Mouse (Mus musculus) olfactory bulb, adult 2 months (tissue): ENCODE results near the gene Svop. TPM values are rescaled to one million over a fixed set of nuclear protein-coding genes. Genes with fewer than 3 reads are reported as not detected.

Experiments used
- H3K27ac ChIP-seq: fragments of 200-500 bp; 2 replicates; pipeline ENCODE4 v1.5.1; 2012; ENCODE audit warnings: low read depth, low read length; ENCODE audit not compliant: insufficient read depth
- H3K4me1 ChIP-seq: fragments of 200-500 bp; 2 replicates; pipeline ENCODE4 v1.6.1; 2012; ENCODE audit warnings: low read length; ENCODE audit not compliant: control insufficient read depth, insufficient read depth
- H3K4me3 ChIP-seq: fragments of 200-500 bp; 2 replicates; pipeline ENCODE4 v1.5.1; 2012; ENCODE audit warnings: mild to moderate bottlenecking, low read depth, low read length, moderate library complexity; ENCODE audit not compliant: insufficient read depth
- CTCF ChIP-seq: fragments of 200-500 bp; IDR thresholded peaks from 2 replicates; pipeline ENCODE4 v1.5.1; 2012; ENCODE audit warnings: low read depth, mild to moderate bottlenecking, low read length, moderate library complexity; ENCODE audit not compliant: insufficient read depth
- POLR2A ChIP-seq: fragments of 200-500 bp; IDR thresholded peaks from 2 replicates; pipeline ENCODE4 v1.6.1; 2012; ENCODE audit warnings: mild to moderate bottlenecking, low read depth, low read length, moderate library complexity; ENCODE audit not compliant: insufficient read depth
- WGBS: fragments of 180-500 bp; shearing (Covaris S2); methylation state at CpG from one replicate; pipeline ENCODE4 v1.1.7; 2018; 5-methylcytosine and 5-hydroxymethylcytosine counted together
- polyA plus RNA-seq: library from polyadenylated mRNA; stranded (reverse); fragments of >200 nt; gene quantifications from 2 replicates; pipeline ENCODE4 v1.2.4, GENCODE M21; 2012; ENCODE audit warnings: low replicate concordance; ENCODE audit not compliant: missing spikeins, insufficient read depth, insufficient read length

Svop gene
- not detected in 2 replicates for polyA plus RNA-seq

DNA sequence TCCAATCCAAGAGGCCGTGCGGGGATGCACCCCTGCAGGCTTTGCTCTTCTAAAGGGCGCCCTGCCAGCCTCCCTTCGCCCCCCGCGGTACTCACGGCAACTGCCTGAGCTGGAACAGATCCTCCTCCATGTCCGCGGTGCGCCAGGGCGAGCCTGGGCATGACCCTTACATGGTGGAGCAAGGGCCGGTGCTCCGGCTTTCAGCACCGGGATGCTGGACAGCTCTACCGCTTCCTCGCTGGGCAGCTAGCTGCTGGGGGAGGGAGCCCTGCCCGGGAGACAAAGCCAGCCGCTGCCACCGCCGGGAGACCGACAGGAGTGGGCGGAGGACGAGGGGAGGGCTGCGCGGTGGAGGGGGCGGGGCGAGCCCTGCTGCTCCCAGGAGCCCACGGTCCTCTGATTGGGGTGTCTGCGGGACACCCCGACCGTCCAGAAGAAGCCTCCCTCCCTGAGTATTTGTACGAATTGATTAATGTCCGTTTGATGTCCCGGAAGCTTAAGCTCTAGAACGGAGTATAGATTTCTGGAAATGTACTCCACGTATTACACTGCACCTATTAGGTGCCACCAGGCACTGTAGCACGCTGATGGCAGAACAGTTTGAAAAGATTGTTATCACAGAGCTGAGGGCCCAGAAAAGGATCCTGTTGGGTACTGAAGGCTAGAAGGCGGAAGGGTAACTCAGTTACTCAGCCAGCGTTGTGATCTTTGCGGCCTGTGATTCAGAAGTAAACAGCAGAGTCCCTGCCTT is at the start of gene Svop:
Gene Svop, minus strand, starts transcription at position 514 of the 751 bp plus-strand sequence.
- 1% methylated on average over 40 of the region's 40 CpGs for WGBS
- Histone ChIP-seq H3K27ac (peak within 1 kb of the TSS; percentile 95), H3K4me3 (peak within 1 kb of the TSS; percentile 83), H3K4me1 (peaks cover 14% of the 10 kb centered on the region)
- 0 out of 2 replicates have a peak, but pooled peaks have one; percentile 17 for TF ChIP-seq CTCF
- peak; percentile 70 for TF ChIP-seq POLR2A

DNA sequence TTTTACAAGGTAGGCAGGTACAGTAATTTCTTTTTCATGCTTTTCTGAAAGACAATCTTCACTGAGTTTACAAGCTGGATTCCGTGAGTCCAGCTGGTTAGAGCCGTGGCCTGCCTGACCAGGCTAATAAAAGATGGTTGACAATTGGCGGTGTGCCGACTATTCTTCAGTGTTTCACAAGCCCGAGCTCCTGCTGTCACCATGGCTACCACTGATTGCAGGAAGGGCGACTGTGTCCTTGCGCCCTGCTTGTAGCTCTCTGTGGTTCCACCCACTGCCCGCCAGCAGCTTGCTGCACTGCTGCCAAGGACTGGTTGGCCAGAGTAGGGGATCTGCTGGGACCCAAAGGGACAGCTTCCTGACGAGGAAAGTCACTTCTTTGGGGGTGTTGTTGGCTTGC is 47.8 kb upstream of the Svop start:
- no peak for TF ChIP-seq CTCF
- no peak for TF ChIP-seq POLR2A
- Histone ChIP-seq H3K4me3 (no peak overlapping the region), H3K4me1 (peaks cover 30% of the 10 kb centered on the region), H3K27ac (peak overlapping the region; percentile 76)
- WGBS: 33% methylated on average over 9 of the region's 9 CpGs

DNA sequence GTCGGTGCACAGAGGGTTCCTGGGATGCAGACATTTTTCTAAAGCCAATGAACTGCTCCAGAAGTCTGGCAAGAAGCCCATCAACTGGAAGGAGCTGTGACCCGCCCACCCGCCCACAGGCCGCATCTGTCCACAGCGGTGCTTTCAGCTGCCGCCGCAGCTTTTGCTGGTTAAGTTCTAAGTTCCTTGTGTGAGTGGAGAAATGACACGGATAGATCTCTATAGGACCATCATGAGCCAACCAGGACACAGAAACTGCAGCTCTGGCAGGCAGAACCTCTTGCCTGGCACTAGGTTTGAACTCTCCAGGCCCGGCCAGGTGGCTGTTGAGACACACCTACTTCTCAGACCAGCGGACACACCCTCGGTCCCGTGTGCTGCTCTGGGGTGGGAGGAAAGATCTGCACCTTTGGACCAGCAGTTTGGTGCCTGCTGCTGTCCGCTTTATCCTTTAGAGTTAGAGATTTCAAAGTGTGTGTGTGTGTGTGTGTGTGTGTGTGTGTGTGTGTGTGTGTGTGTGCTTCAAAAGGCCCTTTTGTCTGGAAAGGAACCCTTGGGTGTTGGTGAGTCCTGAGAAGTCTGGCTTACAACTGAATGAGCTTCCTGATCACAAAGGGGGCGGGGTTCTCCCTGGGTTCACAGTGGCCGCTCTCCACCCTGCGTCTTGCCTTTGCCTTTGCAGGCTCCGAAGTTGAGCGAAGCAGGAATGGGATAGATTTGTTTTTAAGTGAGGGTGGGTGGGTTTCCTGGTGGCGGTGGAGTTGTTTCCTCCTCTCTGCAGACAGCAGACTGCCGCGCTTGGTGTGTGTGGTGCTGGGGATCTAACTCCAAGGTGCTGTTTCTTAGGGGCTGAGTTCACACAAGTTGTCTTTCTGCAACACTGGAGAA is 47.2 kb upstream of the Svop start:
- H3K27ac ChIP-seq: peak overlapping the region; percentile 76
- no peak overlapping the region for H3K4me3 ChIP-seq
- H3K4me1 ChIP-seq: peaks cover 34% of the 10 kb centered on the region
- WGBS: 32% methylated on average over 21 of the region's 21 CpGs
- no peak for TF ChIP-seq CTCF
- no peak for TF ChIP-seq POLR2A

DNA sequence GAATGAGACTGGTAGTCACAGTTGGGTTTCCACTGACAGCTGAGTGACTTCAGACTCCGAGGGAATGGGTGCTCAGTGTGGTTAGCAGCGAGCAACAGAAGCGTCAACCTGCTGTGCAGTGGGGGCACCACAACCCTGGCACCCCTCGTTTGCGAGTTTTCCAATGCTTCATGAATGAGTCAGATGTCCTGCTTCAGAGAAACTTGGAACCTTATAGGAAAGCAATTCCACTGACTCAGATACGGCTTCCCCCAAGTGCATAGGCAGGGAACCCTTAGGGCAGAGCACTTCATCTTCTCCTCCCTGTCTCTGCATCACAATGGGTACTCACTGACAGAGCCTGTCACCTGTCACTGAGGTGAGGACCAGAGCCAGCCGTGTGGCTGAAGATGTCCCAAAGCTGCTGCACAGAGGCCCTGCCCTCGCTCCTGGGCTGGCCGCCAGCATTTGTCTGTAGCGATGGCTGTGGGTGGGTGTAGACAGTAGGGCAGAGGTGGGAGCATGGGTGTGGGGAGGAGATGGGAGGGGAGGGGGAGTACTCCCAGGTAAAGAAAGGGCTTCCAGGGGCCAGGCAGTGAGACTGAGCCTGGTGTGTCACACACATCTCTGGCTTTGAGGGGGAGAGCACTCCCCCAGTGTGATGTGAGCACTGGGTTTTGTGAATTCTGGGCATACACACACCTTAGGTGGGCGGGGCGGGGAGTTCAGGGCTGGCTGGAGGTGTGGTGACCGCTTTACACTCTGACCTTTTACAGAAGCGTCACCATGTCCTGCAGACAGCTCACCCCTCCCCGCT is 46.3 kb upstream of the Svop start:
- TF ChIP-seq POLR2A (no peak), CTCF (no peak)
- Histone ChIP-seq H3K4me1 (peaks cover 34% of the 10 kb centered on the region), H3K27ac (no peak overlapping the region), H3K4me3 (no peak overlapping the region)
- WGBS: 46% methylated on average over 15 of the region's 15 CpGs

DNA sequence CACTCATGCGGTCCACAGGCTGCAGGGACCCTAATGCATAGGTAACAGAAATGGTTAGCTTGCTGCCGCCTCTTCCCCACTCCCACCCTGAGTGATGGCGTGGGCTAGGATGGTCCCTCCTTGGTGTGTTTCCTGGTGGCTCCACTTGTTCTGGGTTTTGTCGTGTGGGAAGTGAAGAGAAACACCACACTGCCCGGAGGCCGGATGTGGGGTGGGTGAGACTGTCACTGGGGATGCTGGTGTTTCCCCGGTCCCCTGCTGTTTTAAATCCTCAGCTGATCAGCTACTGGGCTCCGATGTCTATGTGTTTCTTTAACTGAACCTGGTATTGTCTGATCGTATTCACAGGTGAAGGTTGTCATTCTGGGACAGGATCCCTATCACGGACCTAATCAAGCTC is 44.1 kb upstream of the Svop start:
- Histone ChIP-seq H3K4me1 (peaks cover 42% of the 10 kb centered on the region), H3K4me3 (no peak overlapping the region), H3K27ac (no peak overlapping the region)
- WGBS: 76% methylated on average over 10 of the region's 10 CpGs
- TF ChIP-seq POLR2A: no peak
- no peak for TF ChIP-seq CTCF

DNA sequence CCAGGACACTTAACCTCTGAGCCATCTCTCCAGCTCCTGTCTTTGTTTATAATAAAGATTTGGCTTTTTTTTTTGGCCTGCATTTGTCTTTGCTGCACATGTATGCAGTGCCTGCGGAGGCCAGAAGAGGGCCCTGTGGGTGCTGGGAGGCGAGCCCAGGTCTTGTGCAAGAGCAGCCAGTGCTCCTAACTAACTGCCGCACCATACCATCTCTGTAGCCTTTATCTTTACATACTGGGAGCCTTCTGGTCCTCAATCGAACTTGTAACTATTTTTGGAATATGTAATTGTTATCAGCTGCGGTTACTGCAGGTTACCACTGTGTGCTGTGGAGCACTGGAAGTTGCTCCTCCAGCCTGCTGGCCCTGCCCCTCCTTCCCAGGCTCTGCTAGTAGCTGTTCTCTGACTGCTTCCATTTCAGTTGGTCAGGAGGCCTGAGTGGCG is 42.7 kb upstream of the Svop start:
- TF ChIP-seq CTCF: peak; percentile 55
- no peak for TF ChIP-seq POLR2A
- H3K4me3 ChIP-seq: no peak overlapping the region
- WGBS: 40% methylated on average over 6 of the region's 6 CpGs
- peaks cover 45% of the 10 kb centered on the region for H3K4me1 ChIP-seq
- no peak overlapping the region for H3K27ac ChIP-seq

DNA sequence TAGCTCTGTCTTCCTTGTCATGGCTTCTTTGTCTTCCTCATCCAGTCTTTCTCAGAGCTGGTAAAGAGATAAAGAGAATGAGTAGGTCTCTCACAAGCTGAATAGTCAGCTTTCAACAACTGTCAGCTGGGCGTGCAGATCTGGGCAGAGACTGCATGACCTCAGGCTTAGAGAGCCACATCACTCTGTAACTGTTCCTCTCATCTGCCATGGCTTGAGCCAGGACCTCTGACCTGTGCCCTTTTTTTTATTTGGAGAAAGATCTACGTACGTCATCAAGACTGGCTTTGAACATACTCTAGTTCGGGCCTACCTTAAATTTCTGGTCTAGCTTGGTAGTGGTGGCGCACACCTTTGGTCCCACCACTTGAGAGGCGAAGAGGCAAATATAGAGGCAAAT is 41.5 kb upstream of the Svop start:
- no peak for TF ChIP-seq POLR2A
- no peak for TF ChIP-seq CTCF
- H3K4me3 ChIP-seq: no peak overlapping the region
- peaks cover 34% of the 10 kb centered on the region for H3K4me1 ChIP-seq
- no peak overlapping the region for H3K27ac ChIP-seq
- 92% methylated on average over 6 of the region's 6 CpGs for WGBS

DNA sequence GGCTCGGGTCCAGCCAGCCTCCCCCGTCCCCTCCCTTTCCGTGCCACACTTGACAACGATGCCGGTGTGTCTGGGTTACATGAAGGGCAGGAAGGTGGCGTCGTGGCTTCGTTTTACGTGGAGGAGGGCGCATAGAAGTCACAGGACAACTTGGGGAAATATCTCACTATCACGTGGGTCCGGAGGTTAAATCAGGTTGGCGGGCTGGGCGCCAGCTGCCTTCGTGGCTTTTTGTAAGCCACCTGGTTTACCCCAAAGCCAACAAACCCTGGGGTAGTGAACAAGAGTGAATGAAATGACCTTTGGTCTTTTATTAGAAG is 40.1 kb upstream of the Svop start:
- Histone ChIP-seq H3K4me1 (peaks cover 28% of the 10 kb centered on the region), H3K4me3 (peak overlapping the region; percentile 97), H3K27ac (no peak overlapping the region)
- TF ChIP-seq POLR2A (no peak), CTCF (no peak)
- under 1% methylated on average over 15 of the region's 15 CpGs for WGBS
